Mouse (Mus musculus): ENCODE results near the gene Mymk.

DNA sequence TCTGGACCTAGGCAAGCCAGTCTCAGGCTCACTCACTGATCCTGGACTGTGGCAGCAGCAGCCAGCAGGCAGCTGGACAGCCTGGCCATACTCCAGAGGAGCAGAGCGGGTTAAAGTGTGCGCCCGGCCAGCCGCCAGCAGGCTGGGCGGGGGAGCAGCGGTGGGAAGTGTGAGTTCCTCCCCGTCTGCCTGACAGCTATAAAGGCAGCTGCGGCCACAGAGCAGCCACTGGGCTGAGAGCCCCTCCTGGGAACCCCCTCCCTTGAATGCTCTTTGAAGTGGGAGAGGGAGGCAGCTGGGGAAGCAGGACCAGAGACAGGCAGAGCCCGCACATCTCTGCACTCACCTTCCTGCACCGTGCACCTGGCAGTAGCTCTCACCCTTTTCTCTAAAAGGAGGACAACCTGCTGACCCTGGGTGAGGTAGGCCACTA lies 7.2 kb upstream of the Mymk start, which contains the start of gene Adamtsl2:
- TF ChIP-seq CTCF (IDR thresholded peaks at IDR 0.05; ENCODE audit: insufficient read depth, low read depth, low read length) (no peak), POLR2A (IDR thresholded peaks at IDR 0.05; ENCODE audit: insufficient read depth, low read depth, low read length) (no peak)
